Mouse (Mus musculus) spleen, postnatal 36 days (tissue): Measurements from ENCODE around the gene Chd9.
A peak's percentile ranks its signal among the peaks of the same experiment; 100 is the strongest.

Experiments used
- DNase-seq, 2 experiments: peaks; one replicate each; pipeline ENCODE4 v3.0.0; 2022; ENCODE audit warnings: low spot score in 2 of 2, mixed read lengths in 1 of 2

Gene Chd9

DNA sequence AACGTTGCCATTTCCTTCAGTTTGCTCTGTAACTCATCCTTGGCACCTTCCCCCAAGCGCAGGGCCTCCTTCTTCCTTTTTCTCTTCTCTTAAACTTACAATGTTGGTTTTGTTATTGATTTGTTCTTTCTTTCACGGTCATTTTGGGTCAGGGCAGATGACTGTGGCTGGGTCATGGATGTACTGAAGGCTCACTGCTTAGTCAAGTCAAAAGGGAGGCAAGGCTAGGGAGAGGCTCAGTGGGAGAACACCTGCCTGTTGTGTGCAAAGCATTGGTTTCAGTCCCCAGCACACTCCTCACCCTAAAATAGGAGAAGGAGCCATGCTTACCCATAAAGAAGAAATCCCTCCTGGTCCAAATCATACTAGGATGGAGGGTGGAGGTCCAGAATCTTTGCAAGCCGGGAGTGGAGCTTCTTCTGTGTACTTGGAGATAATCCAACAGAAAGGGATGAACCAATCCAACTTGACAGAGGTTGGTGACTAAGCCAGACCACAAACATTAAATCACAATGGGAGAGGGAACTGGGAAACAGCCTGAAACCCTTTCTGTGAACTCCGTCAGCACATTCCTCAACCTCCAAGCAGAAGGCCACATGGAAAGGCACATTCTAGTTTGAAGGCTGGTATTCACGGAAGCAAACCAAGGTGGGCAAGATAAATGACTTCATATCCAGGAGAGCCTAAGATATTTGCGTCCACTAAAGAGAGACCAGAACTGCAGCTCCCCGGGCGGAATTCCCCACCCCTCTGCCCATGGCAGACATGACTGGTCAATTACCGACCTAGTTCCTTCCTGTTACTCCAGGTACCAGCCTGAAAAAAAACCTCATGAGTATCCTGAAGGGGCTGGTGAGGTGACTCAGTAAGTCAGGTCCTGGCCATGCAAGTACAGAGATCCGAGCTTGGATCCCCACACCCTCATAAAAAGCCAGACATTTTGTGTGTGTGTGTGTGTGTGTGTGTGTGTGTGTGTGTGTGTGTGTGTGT lies 11.9 kb downstream of the Chd9 start:
- DNase-seq, result no peak

DNA sequence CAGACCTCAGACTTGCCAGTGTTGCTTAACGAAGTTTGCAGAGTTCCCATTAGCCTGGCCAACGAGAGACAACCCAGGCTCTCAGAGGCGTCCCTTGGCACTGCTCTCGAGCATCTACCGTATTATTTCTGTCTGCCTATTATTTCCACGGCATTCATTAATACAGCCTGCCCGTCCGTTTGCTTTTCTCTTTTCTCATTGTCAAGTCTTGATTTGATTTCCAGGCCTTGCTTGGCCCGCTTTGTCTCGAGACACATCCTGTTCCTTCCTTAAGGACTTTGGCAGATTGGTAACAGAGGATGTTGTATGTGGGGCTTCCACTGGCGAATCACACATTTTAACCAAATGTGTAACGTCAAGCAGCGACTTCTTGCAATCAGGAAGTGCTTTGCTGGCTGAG lies 13.2 kb downstream of the Chd9 start:
- no peak for DNase-seq

DNA sequence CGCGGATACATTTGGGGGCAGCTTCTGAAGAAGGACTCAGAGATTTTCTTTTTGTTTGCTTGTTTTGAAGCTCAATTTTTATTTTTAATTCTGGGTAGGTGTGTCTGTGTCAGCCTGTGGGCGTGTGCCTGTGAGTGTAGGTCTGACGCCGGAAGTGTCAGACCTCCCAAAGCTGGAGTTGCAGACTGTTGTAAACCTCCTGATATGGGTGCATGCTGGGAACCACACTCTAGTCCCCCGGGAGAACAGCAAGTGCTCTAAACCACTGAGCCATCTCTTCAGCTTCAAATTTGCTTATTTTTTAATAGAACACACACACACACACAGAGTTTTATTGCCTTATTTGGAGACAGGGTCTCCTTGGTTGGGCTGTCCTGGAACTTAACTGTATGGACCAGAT lies 15.0 kb downstream of the Chd9 start:
- peak; percentile 78 to 80 for DNase-seq

DNA sequence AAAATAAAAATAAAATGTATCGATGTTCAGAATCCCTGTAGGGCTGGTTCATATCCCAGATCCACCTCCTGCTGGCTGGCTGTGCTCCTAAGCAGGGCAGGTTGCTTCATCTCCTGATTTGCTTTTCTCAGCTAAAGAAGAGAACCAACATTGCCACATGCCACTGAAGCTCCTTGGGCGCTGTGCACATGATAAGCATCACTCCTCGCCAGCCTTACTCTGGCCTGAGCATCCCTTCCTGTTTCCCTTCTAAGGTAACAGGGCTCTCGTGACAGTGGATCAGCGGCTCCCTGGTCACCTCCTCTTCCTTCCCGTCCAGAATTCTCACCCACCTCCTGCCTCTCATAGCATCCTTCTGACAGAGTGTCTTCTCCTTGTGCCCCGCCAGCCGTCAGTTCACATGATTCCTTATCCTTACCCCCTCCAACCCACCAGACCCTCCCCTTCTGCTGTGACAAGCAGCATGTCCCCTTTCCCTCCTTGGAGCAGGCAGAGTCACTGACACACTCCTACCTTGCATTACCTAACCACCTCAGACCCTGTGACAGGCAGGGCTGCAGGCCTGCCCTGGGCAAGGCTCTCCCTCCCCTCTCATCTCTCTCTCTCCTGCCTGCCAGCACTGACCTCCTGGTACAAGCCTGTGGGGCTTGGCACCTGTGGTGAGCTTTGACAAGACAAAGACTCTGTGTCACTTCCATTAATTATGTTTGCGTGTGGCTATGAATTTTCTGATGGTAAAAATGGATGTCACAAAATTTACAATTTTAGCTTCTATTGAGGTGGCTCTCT lies 16.2 kb downstream of the Chd9 start:
- no peak for DNase-seq

DNA sequence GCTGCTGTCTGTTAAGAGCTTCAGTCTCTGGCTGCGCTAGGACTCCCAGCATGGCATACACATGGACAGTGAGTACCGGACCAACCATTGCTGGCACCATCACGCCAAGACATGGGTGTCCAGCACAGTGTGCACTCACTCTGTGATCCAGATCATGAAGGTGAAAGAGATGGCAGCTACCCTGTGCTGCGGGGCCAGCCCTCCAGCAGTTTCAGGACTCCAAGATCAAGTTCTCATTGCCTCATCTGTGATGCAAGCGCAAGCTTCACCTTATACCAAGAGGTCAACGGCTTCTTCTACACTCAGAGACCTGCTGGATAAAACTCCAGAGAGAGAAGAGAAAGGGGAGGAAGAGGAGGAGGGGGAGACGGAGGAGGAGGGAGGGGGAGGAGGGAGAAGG lies 19.8 kb downstream of the Chd9 start:
- no peak for DNase-seq

DNA sequence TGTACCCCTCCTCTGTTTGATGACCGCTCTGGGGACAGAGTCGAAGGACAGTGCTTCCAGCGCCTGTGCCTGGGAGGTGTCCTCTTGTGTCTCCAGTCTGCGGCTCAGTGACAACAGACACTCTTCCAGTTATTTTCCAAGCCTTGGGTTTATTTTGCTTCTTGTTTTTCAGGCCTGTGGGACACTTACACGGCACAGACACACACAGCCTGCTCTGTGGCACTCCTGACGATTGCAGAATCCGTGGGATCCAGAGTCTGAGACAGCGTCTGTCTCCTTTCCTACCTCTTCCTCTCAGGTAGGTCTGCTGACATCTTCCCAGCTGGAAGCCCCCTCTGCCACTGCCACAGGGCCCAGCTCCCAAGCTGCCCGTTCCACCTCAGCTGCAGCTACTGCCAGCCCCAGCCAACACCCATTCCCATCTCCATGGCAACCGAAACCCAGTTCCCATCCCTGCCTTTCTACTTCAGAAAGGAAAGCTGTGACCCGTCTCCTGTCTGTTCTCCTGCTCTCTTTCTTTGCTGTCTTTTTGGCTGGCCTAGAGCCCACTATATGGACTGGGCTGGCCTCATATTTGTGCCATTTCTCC lies 21.4 kb downstream of the Chd9 start:
- DNase-seq, result no peak

DNA sequence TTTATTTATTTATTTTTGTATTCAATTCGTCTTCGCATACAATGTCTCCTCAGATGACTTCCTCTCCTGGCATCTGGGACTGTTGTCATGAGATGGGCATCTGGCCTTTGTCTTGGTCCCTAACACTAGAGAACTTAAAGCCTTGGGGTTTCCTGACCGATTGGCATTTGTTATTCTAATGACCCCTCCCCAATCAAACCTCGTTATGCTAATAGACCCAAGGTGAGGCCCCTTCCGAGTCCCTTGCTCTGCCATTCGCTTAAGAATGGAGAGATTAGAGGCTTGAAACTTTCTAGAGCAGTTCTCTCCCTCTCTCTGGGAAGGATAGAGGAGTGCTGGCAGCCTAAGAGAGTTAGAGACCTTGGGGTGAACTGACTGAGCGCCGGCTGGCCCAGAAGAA lies 23.4 kb downstream of the Chd9 start:
- DNase-seq, result no peak

DNA sequence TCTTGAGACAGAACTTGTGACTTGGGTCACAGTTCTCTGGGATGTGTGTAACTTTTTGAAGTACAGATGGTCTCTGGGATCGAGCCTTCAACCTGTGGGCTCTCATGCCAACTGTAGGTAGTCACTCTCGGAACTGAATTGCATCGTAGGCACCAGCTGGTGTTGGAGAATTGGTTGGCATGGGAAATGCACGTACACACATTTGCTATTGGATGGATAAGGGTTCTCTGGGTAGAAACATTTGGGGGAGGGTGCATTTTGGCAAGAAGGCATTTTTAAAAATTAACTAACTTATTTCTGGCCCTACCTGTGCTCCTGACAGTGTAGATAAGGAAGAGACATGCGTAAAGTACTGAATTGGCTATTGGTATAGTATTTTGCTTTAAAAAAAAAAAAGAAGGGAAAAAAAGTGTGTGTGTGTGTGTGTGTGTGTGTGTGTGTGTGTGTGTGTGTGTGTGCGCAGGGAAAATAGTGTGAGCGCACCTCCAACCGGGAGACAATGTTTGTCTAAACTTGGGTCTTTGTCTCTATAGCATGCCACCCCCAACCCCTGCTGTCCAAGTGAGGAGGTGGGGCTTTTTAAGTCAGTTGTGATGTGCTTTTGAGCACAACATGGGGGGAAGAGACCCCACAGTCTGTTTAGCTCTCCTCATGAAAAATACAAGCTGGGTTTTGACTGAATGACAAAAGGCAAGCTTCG lies 26.0 kb downstream of the Chd9 start:
- DNase-seq, result no peak

DNA sequence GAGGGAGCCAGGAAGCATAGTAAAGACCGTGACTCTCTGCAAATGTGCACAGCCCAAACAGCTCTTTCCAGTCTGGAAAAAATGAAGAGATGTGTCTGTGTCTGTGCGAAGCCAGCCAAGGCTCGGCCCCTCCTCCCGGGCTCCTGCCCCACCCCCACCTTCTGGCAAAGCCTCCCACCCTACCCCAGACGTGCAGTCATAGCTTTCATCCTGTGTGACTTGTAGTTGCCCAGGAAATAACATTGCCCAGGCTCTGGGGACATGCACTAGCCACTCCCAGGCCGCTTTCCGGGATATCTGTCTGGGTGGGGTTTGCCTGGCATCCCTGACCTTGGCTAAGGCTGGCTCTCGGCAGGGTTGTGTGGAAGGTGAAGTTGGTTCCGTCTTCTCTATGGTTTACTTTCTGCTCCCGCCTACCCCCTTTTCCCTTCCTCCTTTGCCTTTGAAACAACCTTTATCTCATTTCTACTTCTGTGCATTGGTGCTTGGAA lies 26.6 kb downstream of the Chd9 start:
- no peak for DNase-seq

DNA sequence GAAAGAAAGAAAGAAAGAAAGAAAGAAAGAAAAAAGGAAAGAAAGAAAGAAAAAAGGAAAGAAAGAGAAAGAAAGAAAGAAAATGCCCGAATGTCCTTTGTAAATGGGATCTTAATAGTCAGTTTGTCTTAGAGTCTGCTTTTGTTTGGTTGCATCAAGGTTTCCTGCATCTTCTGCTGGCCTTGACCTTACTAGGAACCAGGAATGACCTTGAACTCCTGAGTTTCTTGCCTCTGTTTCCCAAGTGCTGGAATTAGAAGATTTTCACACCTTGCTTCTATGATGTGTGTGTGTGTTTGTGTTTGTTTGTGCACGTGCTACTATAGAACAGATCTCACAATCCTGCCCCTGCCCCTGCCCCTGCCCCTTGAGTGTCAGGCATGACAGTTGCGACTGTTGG lies 28.0 kb downstream of the Chd9 start:
- no peak for DNase-seq

DNA sequence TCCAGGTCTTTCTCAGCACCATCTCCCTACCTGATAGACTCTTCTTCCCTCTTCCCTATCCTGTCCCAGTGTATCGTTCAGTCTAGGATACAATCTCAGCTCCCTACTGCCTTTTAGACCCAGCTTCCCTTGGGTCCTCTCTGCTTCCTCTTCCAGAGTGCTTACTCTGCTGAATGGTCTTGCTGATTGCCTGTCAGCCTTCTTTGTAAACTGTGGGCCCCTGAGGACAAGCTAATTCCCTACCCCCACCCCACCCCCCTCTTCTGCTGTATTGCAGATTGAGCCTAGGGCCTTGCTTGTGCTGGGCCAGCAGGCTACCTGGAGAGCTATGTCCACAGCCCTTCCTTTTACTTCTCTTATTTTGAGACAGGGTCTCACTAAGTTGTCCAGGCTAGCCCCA lies 28.8 kb downstream of the Chd9 start:
- no peak for DNase-seq

DNA sequence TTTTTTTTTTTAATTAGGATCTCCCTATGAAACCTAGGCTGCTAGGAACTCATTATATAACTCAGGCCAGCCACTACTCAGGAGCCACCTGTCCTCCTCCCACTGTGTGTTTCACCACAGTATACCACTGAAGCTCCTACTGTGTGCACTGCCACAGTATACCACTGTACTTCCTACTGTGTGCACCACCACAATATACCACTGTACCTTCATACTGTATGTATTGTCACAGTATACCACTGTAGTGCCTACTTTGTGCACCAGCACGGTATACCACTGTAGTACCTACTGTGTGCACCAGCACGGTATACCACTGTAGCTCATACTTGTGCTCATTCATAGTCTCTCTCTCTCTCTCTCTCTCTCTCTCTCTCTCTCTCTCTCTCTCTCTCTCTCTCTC lies 29.9 kb downstream of the Chd9 start:
- DNase-seq, result no peak

DNA sequence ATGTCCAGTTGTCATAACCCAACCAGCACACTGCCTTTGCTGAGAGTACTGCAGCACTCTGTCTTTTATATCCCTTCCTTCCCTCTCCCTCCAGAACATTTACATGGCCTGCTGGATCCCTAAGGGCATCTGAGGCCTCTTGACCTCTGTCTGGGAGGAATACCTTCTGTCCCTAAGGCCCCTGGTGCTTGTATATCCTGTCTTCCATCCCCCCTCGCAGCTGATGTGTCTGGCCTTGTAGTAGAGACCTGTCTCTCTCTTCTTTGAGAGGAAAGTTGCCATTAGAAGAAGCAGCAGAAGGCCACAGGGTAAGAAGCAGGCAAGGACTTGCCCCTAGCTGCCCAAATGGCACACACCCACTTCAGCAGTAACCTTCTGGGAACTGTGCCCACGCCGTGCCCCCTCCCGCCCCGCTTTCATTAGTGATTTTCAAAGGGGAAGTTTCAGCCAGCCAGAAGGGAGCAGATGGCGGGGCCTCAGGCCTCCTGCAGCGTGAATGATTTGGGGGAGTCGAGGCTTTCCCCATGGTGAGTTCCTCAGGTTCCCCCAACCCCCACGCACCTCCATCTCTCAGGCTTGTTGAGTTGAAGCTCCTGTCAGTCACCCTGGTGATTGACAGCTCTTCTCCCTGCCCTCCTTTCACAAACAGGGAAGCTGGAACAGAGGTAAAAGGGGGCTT lies 33.3 kb downstream of the Chd9 start:
- DNase-seq, result peak; percentile 48 to 50

DNA sequence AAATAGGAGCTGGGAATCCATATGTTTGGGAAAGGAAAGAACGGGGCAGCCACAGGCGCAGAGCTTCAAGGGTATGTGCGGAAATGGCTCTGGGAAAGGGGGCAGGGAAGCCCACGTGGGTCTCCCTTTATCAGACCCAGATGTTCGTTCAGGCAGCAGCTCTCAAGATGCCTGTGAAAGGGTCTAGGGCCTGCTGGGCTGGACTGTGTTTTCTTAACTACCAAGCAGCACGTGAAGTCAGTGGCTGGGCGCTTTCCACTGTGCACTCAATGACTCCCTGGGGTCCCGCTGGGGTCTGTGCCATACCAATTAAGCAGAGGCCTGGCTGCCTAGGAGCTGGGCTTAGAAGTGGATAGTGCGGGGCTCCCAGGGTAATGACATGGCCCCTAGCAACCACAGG lies 33.9 kb downstream of the Chd9 start:
- DNase-seq, result no peak

DNA sequence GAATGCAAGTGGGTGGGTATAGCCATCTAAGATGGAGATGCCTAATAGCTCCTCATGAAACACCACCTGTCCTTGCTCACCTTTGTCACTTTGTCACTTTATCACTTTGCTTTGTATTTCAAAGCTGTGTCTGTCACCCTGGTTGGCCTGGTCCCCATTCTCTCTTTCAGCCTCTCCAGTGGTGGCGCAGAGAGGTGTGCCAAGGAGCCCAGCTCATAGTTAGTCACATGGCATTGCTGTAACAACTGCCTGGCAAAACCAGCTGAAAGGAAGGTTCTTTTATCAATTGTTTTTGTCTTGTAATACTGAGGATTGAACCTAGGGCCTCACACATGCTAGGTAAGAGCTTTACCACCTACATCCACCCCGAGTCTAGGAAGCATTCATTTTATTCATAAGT lies 38.9 kb downstream of the Chd9 start:
- DNase-seq, result no peak

DNA sequence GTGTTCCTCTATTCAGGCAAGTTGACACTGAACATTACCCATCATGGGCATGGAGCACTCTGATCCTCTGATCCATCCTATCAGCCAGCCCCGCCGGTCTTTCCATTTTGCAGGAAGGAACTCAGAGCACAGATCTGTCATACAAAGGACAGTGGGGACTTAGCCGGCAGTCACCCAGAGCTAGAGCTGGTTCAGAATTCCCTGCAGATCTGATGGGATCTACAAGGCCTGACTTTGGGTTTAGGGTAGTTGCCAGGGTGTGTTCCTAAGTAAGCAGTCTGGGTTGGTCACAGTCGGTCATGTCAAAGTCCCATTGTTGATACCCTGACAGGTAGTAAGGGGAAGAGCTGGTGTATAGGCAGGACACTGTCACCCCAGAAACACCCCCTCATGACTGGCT lies 39.8 kb downstream of the Chd9 start:
- no peak for DNase-seq

DNA sequence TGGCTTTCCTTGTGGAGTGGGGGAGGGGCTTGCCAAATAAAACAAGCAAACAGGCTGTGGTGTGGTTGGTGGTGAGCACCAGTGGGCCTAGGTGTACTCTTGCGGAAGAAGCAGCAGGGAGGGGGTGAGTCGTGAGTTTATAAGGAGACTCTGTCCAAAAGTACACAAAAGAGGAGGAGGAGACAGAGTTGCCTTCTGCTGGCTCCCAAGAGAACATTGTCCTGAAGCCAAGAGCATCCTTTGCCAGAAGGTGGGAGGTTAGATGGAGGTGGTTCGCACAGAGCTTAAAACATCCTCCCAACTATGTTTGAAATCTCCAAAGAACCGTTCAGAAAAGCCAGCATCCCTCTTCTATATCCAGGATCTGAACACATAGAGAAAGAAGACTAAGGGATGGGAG lies 40.2 kb downstream of the Chd9 start:
- DNase-seq, result no peak

DNA sequence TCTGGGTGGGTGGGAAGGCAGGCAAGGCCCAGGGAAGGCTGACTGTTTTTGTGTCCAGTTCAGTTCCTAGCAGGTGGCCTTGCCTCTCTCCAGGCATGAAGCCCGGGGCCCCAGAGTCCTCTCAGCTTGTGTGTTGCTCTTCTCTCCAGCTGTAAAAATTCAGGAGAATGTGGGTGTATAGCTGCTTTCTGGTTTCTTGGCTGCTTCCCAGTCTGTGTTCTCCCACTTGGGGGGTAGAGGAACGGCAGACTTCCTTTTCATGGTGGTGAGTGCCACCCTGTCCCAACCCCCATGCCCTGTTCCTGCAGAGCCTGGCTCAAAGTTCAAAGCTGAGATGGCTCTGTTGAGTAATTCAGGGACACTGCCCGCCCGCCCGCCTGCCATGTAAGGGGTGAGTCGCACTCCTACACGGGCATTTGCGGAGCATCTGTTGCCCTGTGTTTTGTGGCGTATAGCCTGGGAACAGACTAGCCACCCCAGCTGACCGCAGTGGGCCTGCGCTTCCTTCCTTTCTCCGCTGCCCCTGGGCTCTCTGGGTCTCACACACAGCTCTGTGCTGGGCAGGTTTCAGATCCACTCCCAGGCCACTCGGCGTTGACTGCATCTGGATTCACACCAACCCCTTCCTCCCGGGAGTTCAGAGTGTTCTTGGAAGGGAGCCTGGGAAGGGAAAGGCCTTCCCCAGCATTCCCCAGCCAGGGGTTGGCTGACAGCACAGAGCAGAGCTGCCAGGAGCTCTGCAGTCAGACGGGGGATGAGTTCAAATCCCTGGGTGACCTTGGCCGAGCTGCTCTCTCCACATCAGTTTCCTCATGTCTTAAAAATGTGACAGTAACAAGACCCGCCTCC lies 41.1 kb downstream of the Chd9 start:
- DNase-seq, result peak; percentile 28 to 30

DNA sequence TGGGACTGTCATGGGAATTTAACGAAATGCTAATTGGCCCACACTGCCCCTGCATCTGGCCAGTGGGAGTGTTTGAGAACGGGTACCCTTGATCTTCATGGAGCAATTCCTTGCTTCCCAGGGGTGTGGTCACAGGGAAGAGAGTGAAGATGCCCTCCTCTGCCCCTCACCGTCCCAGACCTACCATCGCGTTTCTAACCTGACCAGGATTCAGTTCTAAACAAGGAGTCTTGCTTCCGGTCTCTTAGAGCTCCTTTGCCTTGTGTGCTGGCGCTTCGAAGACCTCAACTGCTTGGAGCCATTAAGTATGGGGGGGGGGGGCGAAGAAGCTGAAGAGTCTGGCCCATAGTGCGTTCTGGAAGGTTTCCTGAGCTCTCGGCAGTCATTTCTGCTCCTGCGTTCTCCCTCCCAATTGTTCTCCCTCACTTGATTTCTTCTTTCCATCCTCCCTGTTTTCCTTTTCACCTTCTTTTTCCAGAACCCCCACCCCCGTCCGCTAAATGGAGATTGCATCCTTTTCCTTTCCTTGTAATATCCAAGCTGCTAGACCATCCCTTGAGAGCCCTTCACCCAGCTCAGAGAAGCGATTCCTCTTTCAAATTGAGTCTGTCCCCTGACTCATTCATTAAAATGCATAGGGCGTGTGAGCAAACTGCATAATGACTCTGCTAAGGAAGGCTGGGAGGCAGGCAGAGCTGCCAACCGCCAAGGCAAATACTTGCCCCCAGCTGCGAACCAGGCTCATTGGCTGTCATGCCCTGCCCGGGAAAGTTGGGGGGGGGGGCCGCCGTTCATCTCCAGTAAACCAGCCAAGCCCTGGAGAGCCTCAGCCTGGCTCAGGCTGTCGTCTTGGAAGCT lies 42.0 kb downstream of the Chd9 start:
- no peak for DNase-seq
